Mouse (Mus musculus) CH12.LX (cell line): ENCODE measurements at regions not wholly inside any gene's neighbourhood (a gene's known extent, or its start where the extent isn't known, plus 50 kb on each side); places are given as distances from the start of the nearest gene placed in this dataset.

Source experiments
- DNase-seq: peaks from one replicate; pipeline ENCODE4 v3.0.0-alpha.2; 2013; ENCODE audit errors: extremely low read depth
- H3K27ac ChIP-seq: 2 replicates; pipeline ENCODE4 v1.5.1; 2012; ENCODE audit warnings: low read depth, mild to moderate bottlenecking, control low read depth, moderate library complexity; ENCODE audit not compliant: insufficient read depth
- H3K27me3 ChIP-seq: replicated peaks from 2 replicates; pipeline ENCODE3; 2012; ENCODE audit warnings: inconsistent platforms
- H3K36me3 ChIP-seq, 2 experiments: replicated peaks in 1 of 2; 2 replicates each; pipeline versions ENCODE3 to v1.6.1; 2012; ENCODE audit warnings: inconsistent platforms in 1 of 2, low read length in 1 of 2, mild to moderate bottlenecking in 1 of 2, mixed read lengths in 1 of 2, moderate library complexity in 1 of 2; ENCODE audit not compliant: control insufficient read depth in 1 of 2, insufficient read depth in 1 of 2
- H3K4me1 ChIP-seq, 2 experiments: 2 replicates each; pipeline ENCODE4 v1.6.1; 2012; ENCODE audit warnings: inconsistent platforms in 1 of 2, moderate library complexity in 1 of 2; ENCODE audit not compliant: insufficient read depth in 2 of 2, control insufficient read depth in 1 of 2
- H3K4me2 ChIP-seq: 2 replicates; pipeline ENCODE4 v1.6.1; 2012; ENCODE audit warnings: low read depth, mild to moderate bottlenecking, control low read depth; ENCODE audit not compliant: poor library complexity, insufficient read depth, severe bottlenecking
- H3K4me3 ChIP-seq, 3 experiments: fragments of 150-350 bp in 1 of 3; sonication (generic) in 1 of 3; replicated peaks in 1 of 3; 2 replicates each; pipeline versions ENCODE3 to v1.5.1; 2011 to 2012; ENCODE audit warnings: low read depth in 2 of 3, low read length in 2 of 3, mild to moderate bottlenecking in 2 of 3, moderate library complexity in 2 of 3, control low read depth in 1 of 3, improper control_type of control experiment in 1 of 3, inconsistent platforms in 1 of 3, mixed read lengths in 1 of 3; ENCODE audit not compliant: poor library complexity in 1 of 3
- H3K79me2 ChIP-seq: replicated peaks from 2 replicates; pipeline ENCODE4 v1.6.1; 2012; ENCODE audit warnings: mild to moderate bottlenecking, moderate library complexity; ENCODE audit not compliant: control insufficient read depth, poor library complexity, insufficient read depth, severe bottlenecking; ENCODE audit errors: extremely low read depth
- H3K9ac ChIP-seq: 2 replicates; pipeline ENCODE4 v1.6.1; 2012; ENCODE audit warnings: low read depth, mild to moderate bottlenecking, control low read depth, moderate library complexity; ENCODE audit not compliant: insufficient read depth
- H3K9me3 ChIP-seq: replicated peaks from 2 replicates; pipeline ENCODE3; 2012; ENCODE audit warnings: low read length, inconsistent platforms, mixed read lengths
- BHLHE40 ChIP-seq: IDR thresholded peaks from 2 replicates; pipeline ENCODE4 v1.6.1; 2011; ENCODE audit warnings: mild to moderate bottlenecking, low read depth, low read length, improper control_type of control experiment
- CHD1 ChIP-seq: IDR thresholded peaks from 2 replicates; pipeline ENCODE4 v1.6.1; 2012; ENCODE audit warnings: low read depth, low read length, improper control_type of control experiment, inconsistent platforms
- ELF1 ChIP-seq: IDR thresholded peaks from 2 replicates; pipeline ENCODE4 v1.6.1; 2014; ENCODE audit warnings: low read depth, mild to moderate bottlenecking, inconsistent platforms, low read length, improper control_type of control experiment
- GABPA ChIP-seq: IDR thresholded peaks from 2 replicates; pipeline ENCODE4 v1.6.1; 2012; ENCODE audit warnings: low read depth, low read length, improper control_type of control experiment, inconsistent platforms; ENCODE audit not compliant: insufficient replicate concordance
- HCFC1 ChIP-seq: IDR thresholded peaks from 2 replicates; pipeline ENCODE4 v1.6.1; 2012; ENCODE audit warnings: low read depth, mild to moderate bottlenecking, inconsistent platforms, low read length, improper control_type of control experiment
- JUN ChIP-seq: IDR thresholded peaks from 2 replicates; pipeline ENCODE4 v1.6.1; 2011; ENCODE audit warnings: low read depth, mild to moderate bottlenecking, low read length, improper control_type of control experiment, moderate library complexity; ENCODE audit not compliant: insufficient read depth
- JUND ChIP-seq: conservative IDR thresholded peaks from 2 replicates; pipeline ENCODE4 v1.6.1; 2011; ENCODE audit warnings: low read depth, low read length, improper control_type of control experiment
- MAX ChIP-seq: IDR thresholded peaks from 2 replicates; pipeline ENCODE4 v1.6.1; 2011; ENCODE audit warnings: low read length, improper control_type of control experiment
- MAZ ChIP-seq: IDR thresholded peaks from 2 replicates; pipeline ENCODE4 v1.6.1; 2012; ENCODE audit warnings: low read depth, mild to moderate bottlenecking, inconsistent platforms, low read length, improper control_type of control experiment, moderate library complexity
- MEF2A ChIP-seq: IDR thresholded peaks from 2 replicates; pipeline ENCODE4 v1.6.1; 2014; ENCODE audit warnings: low read depth, mild to moderate bottlenecking, inconsistent platforms, low read length, improper control_type of control experiment, borderline replicate concordance
- MXI1 ChIP-seq: IDR thresholded peaks from 2 replicates; pipeline ENCODE4 v1.6.1; 2011; ENCODE audit warnings: mild to moderate bottlenecking, low read depth, low read length, improper control_type of control experiment
- NELFE ChIP-seq: IDR thresholded peaks from 2 replicates; pipeline ENCODE4 v1.6.1; 2011; ENCODE audit warnings: low read depth, low read length, improper control_type of control experiment
- RAD21 ChIP-seq: IDR thresholded peaks from 2 replicates; pipeline ENCODE4 v1.6.1; 2011; ENCODE audit warnings: low read depth, mild to moderate bottlenecking, low read length, improper control_type of control experiment, moderate library complexity
- SMC3 ChIP-seq: IDR thresholded peaks from 2 replicates; pipeline ENCODE4 v1.6.1; 2011; ENCODE audit warnings: low read depth, low read length, improper control_type of control experiment
- UBTF ChIP-seq: IDR thresholded peaks from 2 replicates; pipeline ENCODE4 v1.6.1; 2012; ENCODE audit warnings: low read depth, mild to moderate bottlenecking, inconsistent platforms, low read length, improper control_type of control experiment, moderate library complexity
- USF2 ChIP-seq: conservative IDR thresholded peaks from 2 replicates; pipeline ENCODE4 v1.6.1; 2011; ENCODE audit warnings: low read depth, low read length, improper control_type of control experiment
- ZC3H11A ChIP-seq: IDR thresholded peaks from 2 replicates; pipeline ENCODE4 v1.6.1; 2012; ENCODE audit warnings: low read depth, mild to moderate bottlenecking, inconsistent platforms, low read length, improper control_type of control experiment
- ZKSCAN1 ChIP-seq: IDR thresholded peaks from 2 replicates; pipeline ENCODE4 v1.6.1; 2012; ENCODE audit warnings: low read depth, inconsistent platforms, low read length, improper control_type of control experiment, borderline replicate concordance
- ZNF384 ChIP-seq: IDR thresholded peaks from 2 replicates; pipeline ENCODE4 v1.6.1; 2012; ENCODE audit warnings: low read depth, low read length, improper control_type of control experiment, inconsistent platforms
- dilution Hi-C: fragments of 300-500 bp; cut with MboI; formaldehyde crosslinking; loops from 2 replicates; pipeline ENCODE4 v1.14.3; 2020; ENCODE audit warnings: low sequenced_read_pairs; ENCODE audit not compliant: extremely low pct_unique_long_range_greater_than_20kb, extremely low pct_ligation_motif_present
- in situ Hi-C: fragments of 300-500 bp; cut with MboI; formaldehyde crosslinking; loops from 3 replicates; pipeline ENCODE4 v1.14.3; 2019; ENCODE audit warnings: low sequenced_read_pairs, low pct_ligation_motif_present, low pct_unique_long_range_greater_than_20kb, mixed read lengths

GRCm38 (mm10) chr15:87369836-87370235 is 174.3 kb upstream of the Fam19a5 start:
- DNase-seq = no peak
- dilution Hi-C loops (no loop called here), in situ Hi-C loops (no loop called here)
- Histone ChIP-seq H3K27ac (no peak overlapping the region), H3K9ac (no peak overlapping the region), H3K4me3 (no peak overlapping the region), H3K9me3 (peaks cover 87% of the 10 kb centered on the region), H3K4me2 (no peak overlapping the region), H3K36me3 (no peaks in the 10 kb centered on the region), H3K4me1 (no peaks in the 10 kb centered on the region), H3K79me2 (no peaks in the 10 kb centered on the region), H3K27me3 (no peaks in the 10 kb centered on the region)
- no peak for TF ChIP-seq BHLHE40
- TF ChIP-seq ZC3H11A = no peak
- no peak for TF ChIP-seq ZKSCAN1
- TF ChIP-seq JUND = no peak
- TF ChIP-seq CHD1 = no peak
- no peak for TF ChIP-seq NELFE
- TF ChIP-seq SMC3 = no peak
- TF ChIP-seq MXI1 = no peak
- no peak for TF ChIP-seq MAZ
- no peak for TF ChIP-seq RAD21
- no peak for TF ChIP-seq HCFC1
- no peak for TF ChIP-seq MEF2A
- no peak for TF ChIP-seq JUN
- no peak for TF ChIP-seq ELF1
- no peak for TF ChIP-seq MAX

- DNase-seq = no peak
- no peaks in the 10 kb centered on the region for H3K27me3 ChIP-seq
- no peaks in the 10 kb centered on the region for H3K79me2 ChIP-seq
- H3K36me3 ChIP-seq = no peaks in the 10 kb centered on the region
- no peak overlapping the region for H3K27ac ChIP-seq
- no peak overlapping the region for H3K9ac ChIP-seq
- no peak for TF ChIP-seq ZNF384
- TF ChIP-seq, all 38 proteins: peak for 0
- no peak overlapping the region for H3K4me3 ChIP-seq
- no peak overlapping the region for H3K4me2 ChIP-seq
- peaks cover 89% of the 10 kb centered on the region for H3K9me3 ChIP-seq
- in situ Hi-C loops = no loop called here
- dilution Hi-C loops = no loop called here
- H3K4me1 ChIP-seq = no peaks in the 10 kb centered on the region
These were observed 173.3 kb upstream of the Fam19a5 start for GRCm38 (mm10) chr15:87370761-87371160.

GRCm38 (mm10) chr15:87374670-87375069 is 169.4 kb upstream of the Fam19a5 start:
- in situ Hi-C loops (no loop called here), dilution Hi-C loops (no loop called here)
- no peak overlapping the region for H3K4me2 ChIP-seq
- no peaks in the 10 kb centered on the region for H3K27me3 ChIP-seq
- no peaks in the 10 kb centered on the region for H3K79me2 ChIP-seq
- H3K4me1 ChIP-seq = no peaks in the 10 kb centered on the region
- no peaks in the 10 kb centered on the region for H3K36me3 ChIP-seq
- H3K4me3 ChIP-seq = no peak overlapping the region
- peaks cover 88% of the 10 kb centered on the region for H3K9me3 ChIP-seq
- no peak for TF ChIP-seq UBTF
- TF ChIP-seq HCFC1 = no peak
- TF ChIP-seq NELFE = no peak
- TF ChIP-seq GABPA = no peak
- no peak for TF ChIP-seq USF2
- no peak for DNase-seq
- no peak overlapping the region for H3K27ac ChIP-seq
- H3K9ac ChIP-seq = no peak overlapping the region
